Mouse (Mus musculus) thymus, postnatal 0 days (tissue): ENCODE results near the gene Mettl7a1. TPM values are rescaled to one million over a fixed set of nuclear protein-coding genes. Genes with fewer than 3 reads are reported as not detected.
"Not testable (repeated sequence)": the region's sequence is repeated elsewhere in the genome, so short reads cannot be mapped to it uniquely, and the experiment has no call there.

Experiments used
- DNase-seq: peaks from one replicate; pipeline ENCODE4 v3.0.0-alpha.2; 2015; ENCODE audit warnings: low spot score
- polyA plus RNA-seq: library from polyadenylated mRNA; unstranded; fragments of >200 nt; fragmentation: Nextera tagmentation; extraction: Ambion mirVana; gene quantifications from 2 replicates; pipeline ENCODE4 v1.2.1, GENCODE M21; 2015

The Mettl7a1 gene
- polyA plus RNA-seq, 1 experiment from 2014 or later: 6.4 TPM

DNA sequence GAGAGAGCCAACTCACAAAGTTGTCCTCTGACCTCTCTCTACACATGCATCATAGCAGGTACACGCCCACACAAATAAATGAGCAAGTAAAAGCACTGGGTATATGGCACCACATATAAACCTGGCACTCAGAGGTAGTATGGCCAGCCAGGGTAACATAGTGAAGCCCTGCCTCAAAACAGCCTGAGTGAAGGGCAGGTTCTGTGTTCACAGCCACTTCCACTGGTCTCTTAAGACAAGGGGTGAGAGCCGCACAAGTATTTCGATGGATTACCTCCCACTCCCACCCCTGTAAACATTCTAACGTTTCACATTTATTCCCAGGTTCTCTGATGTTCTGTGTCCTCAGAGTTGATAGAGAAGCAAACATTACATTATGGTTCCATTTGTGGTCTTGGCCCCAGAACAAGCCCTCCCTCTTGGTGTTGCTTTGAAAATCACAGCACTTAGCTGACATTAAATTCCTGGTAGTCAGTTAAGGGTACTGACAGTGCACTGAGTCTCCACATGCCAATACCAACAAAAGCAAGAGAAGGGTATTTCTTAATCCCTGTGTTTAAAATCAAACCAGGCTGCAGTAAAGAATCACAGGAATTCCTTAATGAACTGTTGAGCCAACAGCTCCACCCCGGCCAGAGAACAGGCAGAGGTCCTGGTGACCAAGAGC lies 37.5 kb downstream of the Mettl7a1 start:
- DNase-seq: not testable (repeated sequence)

DNA sequence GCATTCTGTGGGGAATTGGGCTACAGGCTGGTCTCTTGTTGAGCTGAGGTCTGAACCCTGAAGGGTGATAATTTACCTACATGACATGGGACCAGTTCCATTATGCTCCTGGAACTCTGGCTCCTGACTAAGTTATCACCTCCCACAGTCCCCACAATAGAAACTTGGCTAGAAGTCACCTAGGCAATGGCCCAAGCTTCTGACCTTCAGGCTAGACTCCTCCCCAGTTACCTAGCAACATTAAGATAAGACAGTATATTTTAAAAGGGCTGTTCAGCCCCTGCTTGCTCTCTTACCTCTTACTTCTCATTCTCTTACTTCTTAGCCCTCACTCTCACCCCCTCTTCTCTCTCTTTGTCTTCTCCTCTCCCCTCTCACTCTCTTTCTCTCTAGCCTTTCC lies 41.5 kb downstream of the Mettl7a1 start:
- DNase-seq: no peak

DNA sequence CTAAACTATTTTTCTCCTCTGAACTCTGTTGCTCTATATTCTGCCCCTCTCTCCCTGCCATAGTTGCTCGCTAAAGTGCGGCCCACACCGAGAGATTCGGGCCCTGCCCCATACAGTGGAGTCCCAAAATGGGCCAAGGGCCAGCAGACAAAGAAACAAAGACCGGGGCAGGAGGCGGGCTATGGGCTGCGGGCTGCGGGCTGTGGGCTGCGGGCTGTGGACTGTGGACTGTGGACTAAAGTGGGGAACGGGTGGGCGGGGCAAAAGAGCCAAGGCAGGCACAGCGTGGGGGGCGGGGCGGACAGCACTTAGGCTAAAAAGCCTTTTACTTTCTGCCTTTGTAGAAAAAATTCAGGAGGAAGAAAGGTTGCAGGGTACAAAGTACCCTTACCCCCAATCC lies 42.8 kb downstream of the Mettl7a1 start:
- DNase-seq: no peak

DNA sequence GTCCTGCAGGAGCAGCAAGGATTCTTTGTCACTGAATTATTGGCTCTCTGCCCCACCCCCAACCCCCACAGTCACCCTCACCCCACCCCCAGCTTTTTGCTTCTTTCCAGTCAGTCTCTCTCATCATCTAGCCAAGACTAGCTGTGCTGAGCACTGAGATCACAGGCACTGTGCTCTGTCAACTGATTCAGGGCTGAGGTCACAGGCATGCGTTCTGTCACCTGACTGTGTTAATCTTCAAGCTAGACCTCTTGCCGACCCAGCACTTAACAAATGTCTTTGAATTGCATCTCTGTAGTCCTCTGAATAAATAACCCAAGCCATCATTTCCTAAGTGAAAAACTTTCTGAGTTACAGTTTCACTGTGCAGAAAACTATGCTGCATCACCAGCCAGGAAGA lies 45.6 kb downstream of the Mettl7a1 start:
- no peak for DNase-seq

DNA sequence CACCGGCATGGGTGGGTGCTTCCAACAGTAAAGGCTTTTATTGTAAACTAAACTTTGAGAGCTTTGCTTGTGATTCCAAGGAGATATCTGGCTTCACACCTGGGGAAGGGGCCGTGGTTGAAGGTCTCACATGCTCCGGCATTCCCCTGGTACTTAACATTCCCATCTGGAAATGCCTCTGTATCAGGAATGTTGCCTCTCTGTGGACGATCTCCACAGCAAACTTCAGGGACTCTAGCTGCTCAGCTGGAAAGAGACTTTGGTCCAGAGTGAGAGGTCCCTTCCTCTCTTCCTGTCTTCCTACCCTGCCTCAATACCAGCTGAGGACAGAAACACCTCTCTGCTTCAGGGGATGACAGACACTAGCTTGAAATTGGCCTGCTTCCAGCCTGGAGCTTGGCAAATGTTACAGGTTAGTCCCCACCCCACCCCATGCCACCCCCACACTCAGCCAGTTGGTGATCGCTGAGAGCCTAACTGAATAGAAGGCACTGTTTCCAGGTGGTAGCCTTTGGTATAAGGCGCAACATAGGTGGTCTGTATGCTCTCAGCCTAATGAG lies 47.6 kb downstream of the Mettl7a1 start:
- no peak for DNase-seq

DNA sequence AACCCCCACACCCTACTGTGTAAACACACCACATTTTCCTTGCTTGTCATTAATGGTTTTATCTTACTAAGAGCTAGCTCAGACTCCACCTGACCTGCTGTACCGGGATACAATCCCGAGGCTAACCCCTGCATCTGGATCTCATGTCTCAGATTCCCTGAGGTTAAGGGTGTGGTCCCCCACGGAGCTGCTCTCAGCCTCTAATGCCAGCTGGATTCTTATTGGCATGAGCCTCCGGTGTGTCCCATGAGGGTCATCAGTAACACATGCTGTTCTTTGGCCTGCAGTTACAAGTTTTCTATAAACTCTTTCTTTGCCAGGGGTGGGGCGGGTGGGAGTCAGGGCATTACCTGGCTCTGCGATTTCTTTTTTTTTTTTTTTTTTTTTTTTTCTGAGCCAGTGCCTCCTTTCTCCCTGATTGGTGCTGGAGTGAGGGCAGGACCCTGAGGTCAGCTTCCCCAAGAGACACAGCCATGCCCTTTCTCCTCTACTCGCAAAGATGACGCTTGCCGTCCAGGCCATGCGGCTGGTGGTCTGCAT lies 48.8 kb downstream of the Mettl7a1 start, which contains the start of the genes Methig1 and Mettl7a2:
Methig1 (plus strand) TSS at position 439 of the 540 bp plus-strand sequence.
Mettl7a2 (plus strand) TSS at position 490 of the 540 bp plus-strand sequence.
- DNase-seq: no peak

DNA sequence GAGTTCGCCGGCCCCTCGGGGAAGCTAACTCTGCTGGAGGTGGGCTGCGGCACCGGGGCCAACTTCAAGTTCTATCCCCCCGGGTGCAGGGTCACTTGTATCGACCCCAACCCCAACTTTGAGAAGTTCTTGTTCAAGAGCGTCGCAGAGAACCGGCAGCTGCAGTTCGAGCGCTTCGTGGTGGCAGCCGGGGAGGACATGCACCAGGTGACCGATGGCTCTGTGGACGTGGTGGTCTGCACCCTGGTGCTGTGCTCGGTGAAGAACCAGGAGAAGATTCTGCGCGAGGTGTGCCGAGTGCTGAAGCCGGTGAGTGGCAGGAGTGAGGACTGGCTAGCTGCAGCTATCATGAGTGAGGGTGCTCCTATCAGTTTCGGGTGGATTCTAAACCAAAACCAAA lies 49.5 kb downstream of the Mettl7a1 start:
- DNase-seq: not testable (repeated sequence)

DNA sequence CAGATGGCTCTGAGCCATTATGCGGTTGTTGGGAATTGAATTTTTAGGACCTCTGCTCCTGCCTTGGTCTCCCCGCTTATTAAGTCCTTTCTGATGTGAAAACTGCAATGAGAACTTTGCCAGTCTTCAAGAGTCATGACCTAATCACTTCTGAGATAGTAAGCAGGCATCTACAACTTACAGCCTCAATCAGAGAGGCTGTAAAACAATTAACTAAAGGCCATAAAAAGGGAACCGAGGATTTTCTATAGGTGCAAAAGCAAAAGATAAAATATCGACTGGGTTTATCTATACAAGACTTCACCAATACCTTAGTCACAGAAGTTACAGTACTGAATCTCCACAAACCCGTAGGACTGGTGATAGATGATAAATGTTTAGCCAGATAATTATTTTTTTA lies 51.9 kb downstream of the Mettl7a1 start:
- no peak for DNase-seq

DNA sequence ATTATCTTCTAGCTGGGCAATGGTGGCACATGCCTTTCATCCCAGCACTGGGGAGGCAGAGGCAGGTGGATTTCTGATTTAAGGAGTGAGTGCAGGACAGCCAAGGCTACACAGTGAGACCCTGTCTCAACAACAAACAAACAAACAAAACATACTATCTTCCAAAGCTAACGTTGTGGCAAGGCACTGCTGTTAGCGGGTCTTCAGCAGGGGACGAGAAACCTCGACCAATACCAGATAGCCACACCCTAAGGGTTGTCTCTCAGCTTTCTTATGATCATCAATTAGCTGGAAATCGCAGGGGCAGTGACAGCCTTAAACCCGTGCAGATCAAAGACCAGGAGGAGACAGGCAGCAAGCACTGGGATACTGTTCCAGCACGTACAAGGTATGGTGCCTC lies 60.3 kb downstream of the Mettl7a1 start, which contains the start of gene Higd1c:
Higd1c (plus strand) TSS at position 301 of the 400 bp plus-strand sequence.
- no peak for DNase-seq

DNA sequence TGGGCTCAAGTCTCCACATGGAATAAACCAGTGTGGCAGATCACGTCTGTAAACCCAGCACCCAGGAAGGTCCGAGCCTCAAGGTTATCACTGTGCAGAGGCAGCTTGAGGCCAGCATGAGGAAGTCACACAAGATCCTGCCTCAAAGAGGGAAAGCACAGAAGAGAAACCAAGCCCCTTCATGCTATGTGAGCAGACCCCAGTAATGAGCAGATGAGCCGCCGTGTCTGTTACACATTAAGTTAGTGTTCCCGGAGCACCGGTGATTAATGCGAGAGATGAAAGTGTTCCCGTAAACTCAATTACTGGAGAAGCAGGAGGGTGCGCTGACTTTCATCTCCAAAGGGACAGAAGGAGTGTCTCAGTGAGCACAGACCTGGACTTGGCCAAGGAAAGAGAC lies 62.0 kb downstream of the Mettl7a1 start:
- not testable (repeated sequence) for DNase-seq

DNA sequence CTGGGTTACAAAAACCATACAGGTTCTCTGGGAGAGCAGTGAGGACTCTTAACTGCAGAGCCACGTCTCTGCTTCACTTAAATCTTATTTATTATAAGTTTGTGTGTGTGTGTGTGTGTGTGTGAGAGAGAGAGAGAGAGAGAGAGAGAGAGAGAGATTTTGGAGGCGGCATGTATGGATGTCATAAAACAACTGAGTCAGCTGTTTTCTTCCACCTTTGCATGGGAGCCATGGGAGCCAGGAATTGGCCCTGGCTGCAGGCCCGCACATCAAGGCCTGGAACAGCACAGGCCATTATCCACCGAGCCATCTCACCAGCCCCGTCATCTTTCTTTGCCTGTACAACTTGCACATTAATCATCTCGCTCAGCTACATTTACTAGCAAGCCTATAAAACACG lies 63.2 kb downstream of the Mettl7a1 start:
- DNase-seq: no peak

DNA sequence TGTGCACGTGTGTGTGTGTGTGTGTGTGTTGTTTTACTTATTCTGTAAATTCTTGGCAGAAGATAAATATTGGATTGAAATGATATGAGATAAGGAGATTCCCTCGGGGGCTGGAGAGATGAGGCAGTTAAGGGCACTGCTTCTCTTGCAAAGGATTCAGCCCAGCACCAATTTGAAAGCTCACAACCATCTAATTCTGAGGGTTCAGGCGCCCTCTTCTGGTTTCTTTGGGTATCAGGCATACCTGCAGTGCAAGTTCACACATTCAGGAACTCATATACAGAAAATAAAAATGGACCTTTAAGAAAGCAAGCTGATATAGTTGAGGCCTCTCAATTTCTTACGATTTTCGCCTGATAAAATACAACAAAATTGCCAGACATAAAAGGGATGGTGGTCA lies 71.1 kb downstream of the Mettl7a1 start:
- peak; percentile 55 for DNase-seq

DNA sequence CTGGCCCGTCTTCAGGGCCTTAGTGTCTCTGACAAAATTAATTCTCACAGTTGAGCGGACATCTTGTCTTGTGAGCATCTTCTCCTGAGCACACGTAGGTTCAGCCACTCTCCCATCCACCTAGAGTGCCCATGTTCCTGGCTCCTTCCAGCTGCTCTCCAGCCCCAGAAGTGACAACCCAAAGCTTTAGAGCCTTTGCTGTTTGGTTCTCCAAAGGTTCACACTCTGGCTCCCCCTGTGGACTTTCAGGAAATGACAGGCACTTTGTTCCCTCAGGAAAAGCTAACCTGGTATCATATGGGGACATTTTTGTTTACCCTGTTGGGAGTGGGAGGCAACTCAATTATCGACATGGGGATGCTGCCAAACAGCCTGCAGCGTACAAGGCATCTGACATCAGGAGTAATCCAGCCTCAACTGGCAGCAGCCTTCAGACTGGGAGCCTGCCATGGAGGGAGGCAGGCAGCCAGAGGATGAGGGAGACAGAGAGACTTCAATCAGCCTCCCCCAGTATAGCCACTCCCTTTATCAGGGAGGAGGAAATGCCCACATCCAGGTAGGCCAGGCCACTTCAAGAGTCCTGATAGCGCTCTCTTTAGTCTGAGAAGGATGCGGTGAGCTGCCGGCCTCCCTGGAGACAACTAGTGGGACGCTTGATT lies 74.0 kb downstream of the Mettl7a1 start:
- not testable (repeated sequence) for DNase-seq

Other genes with a start within 250 kb of the Mettl7a1 start
- 47.5 and 66.9 TPM in 2 replicates for gene Atf1, start 76.3 kb upstream of the Mettl7a1 start, polyA plus RNA-seq
- not detected in 2 replicates for gene Tmprss12, start 23.3 kb upstream of the Mettl7a1 start, polyA plus RNA-seq
- 0.13 TPM in 1 of 2 replicates, not detected in the other for gene Mettl7a3, start 30.8 kb downstream of the Mettl7a1 start, polyA plus RNA-seq
- gene Methig1, start 49.0 kb downstream of the Mettl7a1 start, polyA plus RNA-seq: 0.18 TPM in 1 of 2 replicates, not detected in the other
- gene Mettl7a2, start 49.1 kb downstream of the Mettl7a1 start, polyA plus RNA-seq: not detected in 2 replicates
- gene Higd1c, start 60.4 kb downstream of the Mettl7a1 start, polyA plus RNA-seq: not detected in 2 replicates
- gene Gm5475, start 118.0 kb downstream of the Mettl7a1 start, polyA plus RNA-seq: 0.16 and 0.18 TPM in 2 replicates
- gene Slc11a2, start 120.9 kb downstream of the Mettl7a1 start, polyA plus RNA-seq: 23.8 and 27.3 TPM in 2 replicates
- 25.2 and 26.3 TPM in 2 replicates for gene Letmd1, start 164.9 kb downstream of the Mettl7a1 start, polyA plus RNA-seq
- gene Csrnp2, start 191.3 kb downstream of the Mettl7a1 start, polyA plus RNA-seq: 6.3 and 6.6 TPM in 2 replicates
- gene Tfcp2, start 247.9 kb downstream of the Mettl7a1 start, polyA plus RNA-seq: 7.0 and 8.4 TPM in 2 replicates